Mouse (Mus musculus) midbrain, embryonic 11.5 days (tissue): ENCODE measurements around the gene Cox6b1. TPM values are rescaled to one million over a fixed set of nuclear protein-coding genes. Genes with fewer than 3 reads are reported as not detected.

Experiments used
- ATAC-seq: fragments of 200-750 bp; cut with Nextera tagmentation; 2 replicates; pipeline ENCODE4 v1.8.0; 2017; ENCODE audit warnings: moderate TSS enrichment, moderate library complexity; ENCODE audit not compliant: low FRiP score
- DNase-seq: peaks from one replicate; pipeline ENCODE4 v3.0.0; 2015; ENCODE audit warnings: low spot score; ENCODE audit errors: missing footprints
- H3K27ac ChIP-seq: fragments of 300-500 bp; sonication (generic); 2 replicates; pipeline ENCODE4 v1.5.1; 2014; ENCODE audit warnings: low read depth, low read length
- H3K27me3 ChIP-seq: fragments of 300-500 bp; sonication (generic); 2 replicates; pipeline ENCODE4 v1.6.1; 2014; ENCODE audit warnings: mild to moderate bottlenecking, low read length, moderate library complexity, mixed read lengths; ENCODE audit not compliant: control insufficient read depth, insufficient read depth
- H3K36me3 ChIP-seq: fragments of 300-500 bp; sonication (generic); 2 replicates; pipeline ENCODE4 v1.6.1; 2014; ENCODE audit warnings: mild to moderate bottlenecking, low read length, moderate library complexity, mixed read lengths; ENCODE audit not compliant: control insufficient read depth, insufficient read depth
- H3K4me1 ChIP-seq: fragments of 300-500 bp; sonication (generic); 2 replicates; pipeline ENCODE4 v1.6.1; 2014; ENCODE audit warnings: low read length; ENCODE audit not compliant: control insufficient read depth, insufficient read depth
- H3K4me2 ChIP-seq: fragments of 300-500 bp; sonication (generic); 2 replicates; pipeline ENCODE4 v1.6.1; 2014; ENCODE audit warnings: mild to moderate bottlenecking, moderate library complexity
- H3K4me3 ChIP-seq: fragments of 300-500 bp; sonication (generic); 2 replicates; pipeline ENCODE4 v1.5.1; 2014; ENCODE audit warnings: low read depth, low read length
- H3K9ac ChIP-seq: fragments of 300-500 bp; sonication (generic); 2 replicates; pipeline ENCODE4 v1.6.1; 2014; ENCODE audit warnings: low read length
- H3K9me3 ChIP-seq: fragments of 300-500 bp; sonication (generic); 2 replicates; pipeline ENCODE4 v1.6.1; 2016; ENCODE audit warnings: low read length; ENCODE audit not compliant: control insufficient read depth
- WGBS: fragments of 180-500 bp; shearing (Covaris S2); extraction: QIAGEN DNeasy Blood & Tissue Kit; methylation state at CpG from one replicate; pipeline ENCODE4 v1.1.7; 2014; 5-methylcytosine and 5-hydroxymethylcytosine counted together
- microRNA-seq: library from miRNA; unstranded; fragments of <30 nt; microRNA quantifications from one replicate; pipeline ENCODE4, GENCODE M21; 2017
- polyA plus RNA-seq: library from polyadenylated mRNA; unstranded; fragments of >200 nt; fragmentation: Nextera tagmentation; extraction: Ambion mirVana; gene quantifications from 2 replicates; pipeline ENCODE4 v1.2.1, GENCODE M21; 2014

Cox6b1 gene
- polyA plus RNA-seq, 1 experiment from 2014 or later = 791 TPM

- peaks cover 58% of the 10 kb centered on the region for H3K36me3 ChIP-seq
- no peak overlapping the region for H3K9ac ChIP-seq
- no peaks in the 10 kb centered on the region for H3K27me3 ChIP-seq
- H3K4me3 ChIP-seq = no peak overlapping the region
- DNase-seq (peak; percentile 51), ATAC-seq (no peak)
- no peaks in the 10 kb centered on the region for H3K9me3 ChIP-seq
- WGBS = 95% methylated on average over 8 of the region's 8 CpGs
- H3K27ac ChIP-seq = no peak overlapping the region
- H3K4me1 ChIP-seq = no peaks in the 10 kb centered on the region
- no peak overlapping the region for H3K4me2 ChIP-seq
Measured at GRCm38 (mm10) chr7:30579950-30580349, 46.0 kb downstream of the Cox6b1 start.

- no peak overlapping the region for H3K27ac ChIP-seq
- 87% methylated on average over 2 of the region's 2 CpGs for WGBS
Measured at GRCm38 (mm10) chr7:30572969-30573368, 53.0 kb downstream of the Cox6b1 start.

DNA sequence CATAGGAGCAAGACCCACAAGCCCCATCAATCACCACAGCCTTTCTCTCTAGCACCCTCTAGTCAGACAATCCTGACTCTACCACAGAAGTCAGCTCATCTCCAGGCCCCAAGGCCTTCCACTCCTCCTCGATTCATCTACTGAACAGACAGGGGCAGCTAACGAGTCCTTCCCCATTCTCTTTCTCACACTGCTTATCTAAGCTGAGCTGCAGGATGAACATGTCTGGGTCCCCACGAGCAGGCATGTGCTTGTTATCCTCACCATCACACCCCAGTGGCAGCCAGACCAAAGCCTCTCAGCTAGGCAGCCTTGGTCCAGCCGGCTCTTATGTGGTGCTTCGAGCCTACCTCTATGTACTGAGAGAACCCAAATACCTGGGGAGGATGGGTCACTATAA, 53.6 kb downstream of the Cox6b1 start:
- no peak overlapping the region for H3K4me3 ChIP-seq
- H3K4me2 ChIP-seq = no peak overlapping the region
- DNase-seq (no peak), ATAC-seq (no peak)
- no peaks in the 10 kb centered on the region for H3K9me3 ChIP-seq
- no peak overlapping the region for H3K9ac ChIP-seq
- 87% methylated on average over 5 of the region's 5 CpGs for WGBS
- H3K27ac ChIP-seq = no peak overlapping the region
- peaks cover 67% of the 10 kb centered on the region for H3K36me3 ChIP-seq
- no peaks in the 10 kb centered on the region for H3K27me3 ChIP-seq
- no peaks in the 10 kb centered on the region for H3K4me1 ChIP-seq

More at GRCm38 (mm10) chr7:30572969-30573368, 53.0 kb downstream of the Cox6b1 start:
- Histone ChIP-seq H3K9ac (no peak overlapping the region), H3K4me2 (no peak overlapping the region), H3K4me3 (no peak overlapping the region), H3K9me3 (no peaks in the 10 kb centered on the region), H3K27me3 (no peaks in the 10 kb centered on the region), H3K4me1 (no peaks in the 10 kb centered on the region), H3K36me3 (peaks cover 69% of the 10 kb centered on the region)
- no peak for ATAC-seq
- no peak for DNase-seq

- no peak overlapping the region for H3K27ac ChIP-seq
- no peaks in the 10 kb centered on the region for H3K9me3 ChIP-seq
- no peak overlapping the region for H3K9ac ChIP-seq
- 91% methylated on average over 11 of the region's 11 CpGs for WGBS
- H3K27me3 ChIP-seq = no peaks in the 10 kb centered on the region
- DNase-seq (no peak), ATAC-seq (no peak)
- H3K4me2 ChIP-seq = no peak overlapping the region
- H3K4me1 ChIP-seq = peaks cover 5% of the 10 kb centered on the region
- H3K36me3 ChIP-seq = peaks cover 33% of the 10 kb centered on the region
- no peak overlapping the region for H3K4me3 ChIP-seq
Measured at GRCm38 (mm10) chr7:30567555-30567954, 58.4 kb downstream of the Cox6b1 start.

Small RNAs within 50 kb of the gene (microRNA-seq; reads per million reads assigned to microRNA genes)
- gene Mir3569 = 0.76 reads per million

Other genes with a start within 250 kb of the Cox6b1 start
- 16.6 and 19.7 TPM in 2 replicates for gene Tyrobp, start 212.4 kb downstream of the Cox6b1 start, polyA plus RNA-seq
- gene Hcst, start 206.3 kb downstream of the Cox6b1 start, polyA plus RNA-seq = 0.43 and 0.45 TPM in 2 replicates
- 0.63 and 1.2 TPM in 2 replicates for gene Nfkbid, start 204.4 kb downstream of the Cox6b1 start, polyA plus RNA-seq
- 128 and 134 TPM in 2 replicates for gene Aplp1, start 180.6 kb downstream of the Cox6b1 start, polyA plus RNA-seq
- 0.58 and 0.61 TPM in 2 replicates for gene Kirrel2, start 168.5 kb downstream of the Cox6b1 start, polyA plus RNA-seq
- gene Nphs1, start 167.8 kb downstream of the Cox6b1 start, polyA plus RNA-seq = not detected in 2 replicates
- not detected in 2 replicates for gene Prodh2, start 132.5 kb downstream of the Cox6b1 start, polyA plus RNA-seq
- 32.0 and 41.1 TPM in 2 replicates for gene Arhgap33, start 91.1 kb downstream of the Cox6b1 start, polyA plus RNA-seq
- 4.2 and 4.6 TPM in 2 replicates for gene Hspb6, start 74.0 kb downstream of the Cox6b1 start, polyA plus RNA-seq
- gene Proser3, start 73.9 kb downstream of the Cox6b1 start, polyA plus RNA-seq = 11.3 and 11.5 TPM in 2 replicates
- 48.7 and 49.7 TPM in 2 replicates for gene Lin37, start 66.3 kb downstream of the Cox6b1 start, polyA plus RNA-seq
- 90.7 and 94.8 TPM in 2 replicates for gene U2af1l4, start 62.9 kb downstream of the Cox6b1 start, polyA plus RNA-seq
- 6.9 and 7.5 TPM in 2 replicates for gene Gm49396, start 62.8 kb downstream of the Cox6b1 start, polyA plus RNA-seq
- gene Psenen, start 62.5 kb downstream of the Cox6b1 start, polyA plus RNA-seq = 98.0 and 110 TPM in 2 replicates
- gene Igflr1, start 60.7 kb downstream of the Cox6b1 start, polyA plus RNA-seq = 4.0 and 4.1 TPM in 2 replicates
- gene Kmt2b, start 37.4 kb downstream of the Cox6b1 start, polyA plus RNA-seq = 10.3 and 10.7 TPM in 2 replicates
- gene Zbtb32, start 27.2 kb downstream of the Cox6b1 start, polyA plus RNA-seq = 0.21 and 0.25 TPM in 2 replicates
- gene Upk1a, start 13.3 kb downstream of the Cox6b1 start, polyA plus RNA-seq = 0.67 and 1.0 TPM in 2 replicates
- not detected in 2 replicates for gene Etv2, start 9.7 kb upstream of the Cox6b1 start, polyA plus RNA-seq
- gene Rbm42, start 24.2 kb upstream of the Cox6b1 start, polyA plus RNA-seq = 112 and 138 TPM in 2 replicates
- gene Haus5, start 38.8 kb upstream of the Cox6b1 start, polyA plus RNA-seq = 51.0 and 52.4 TPM in 2 replicates
- not detected in 2 replicates for gene Pmis2, start 45.5 kb upstream of the Cox6b1 start, polyA plus RNA-seq
- gene 2200002J24Rik, start 72.8 kb upstream of the Cox6b1 start, polyA plus RNA-seq = not detected in 2 replicates
- gene Atp4a, start 86.1 kb upstream of the Cox6b1 start, polyA plus RNA-seq = 0.70 and 1.1 TPM in 2 replicates
- 140 and 153 TPM in 2 replicates for gene Tmem147, start 103.4 kb upstream of the Cox6b1 start, polyA plus RNA-seq
- 0.19 and 0.48 TPM in 2 replicates for gene Gapdhs, start 117.5 kb upstream of the Cox6b1 start, polyA plus RNA-seq
- 0.54 and 1.1 TPM in 2 replicates for gene Sbsn, start 125.3 kb upstream of the Cox6b1 start, polyA plus RNA-seq
- gene Dmkn, start 137.6 kb upstream of the Cox6b1 start, polyA plus RNA-seq = not detected in 2 replicates
- not detected in 2 replicates for gene Krtdap, start 161.7 kb upstream of the Cox6b1 start, polyA plus RNA-seq
- gene Ffar2, start 197.6 kb upstream of the Cox6b1 start, polyA plus RNA-seq = not detected in 2 replicates
- not detected in 2 replicates for gene Ffar3, start 230.0 kb upstream of the Cox6b1 start, polyA plus RNA-seq
- gene Ffar1, start 235.4 kb upstream of the Cox6b1 start, polyA plus RNA-seq = not detected in 2 replicates